Mouse (Mus musculus) heart, embryonic 12.5 days (tissue): ENCODE measurements around the gene Irf2bp2. TPM values are rescaled to one million over a fixed set of nuclear protein-coding genes. Genes with fewer than 3 reads are reported as not detected.

Experiments used
- ATAC-seq: fragments of 200-750 bp; cut with Nextera tagmentation; 2 replicates; pipeline ENCODE4 v1.8.0; 2017; ENCODE audit warnings: moderate TSS enrichment, moderate library complexity; ENCODE audit not compliant: insufficient number of reproducible peaks, low FRiP score
- H3K27ac ChIP-seq: fragments of 300-500 bp; sonication (generic); 2 replicates; pipeline ENCODE4 v1.5.1; 2016; ENCODE audit warnings: mild to moderate bottlenecking, moderate library complexity; ENCODE audit not compliant: poor library complexity, severe bottlenecking
- H3K27me3 ChIP-seq: fragments of 300-500 bp; sonication (generic); replicated peaks from 2 replicates; pipeline ENCODE4 v1.6.1; 2016; ENCODE audit warnings: mild to moderate bottlenecking, moderate library complexity
- H3K36me3 ChIP-seq: fragments of 300-500 bp; sonication (generic); 2 replicates; pipeline ENCODE4 v1.6.1; 2016; ENCODE audit warnings: mild to moderate bottlenecking, moderate library complexity
- H3K4me1 ChIP-seq: fragments of 300-500 bp; sonication (generic); replicated peaks from 2 replicates; pipeline ENCODE4 v1.6.1; 2016; ENCODE audit warnings: mild to moderate bottlenecking
- H3K4me2 ChIP-seq: fragments of 300-500 bp; sonication (generic); 2 replicates; pipeline ENCODE4 v1.6.1; 2016; ENCODE audit warnings: mild to moderate bottlenecking, moderate library complexity
- H3K4me3 ChIP-seq: fragments of 300-500 bp; sonication (generic); 2 replicates; pipeline ENCODE4 v1.5.1; 2016; ENCODE audit warnings: mild to moderate bottlenecking
- H3K9ac ChIP-seq: fragments of 300-500 bp; sonication (generic); 2 replicates; pipeline ENCODE4 v1.6.1; 2016; ENCODE audit warnings: mild to moderate bottlenecking, moderate library complexity
- H3K9me3 ChIP-seq: fragments of 300-500 bp; sonication (generic); replicated peaks from 2 replicates; pipeline ENCODE4 v1.6.1; 2016; ENCODE audit warnings: mild to moderate bottlenecking, moderate library complexity
- WGBS: fragments of 180-500 bp; shearing (Covaris S2); methylation state at CpG from one replicate; pipeline ENCODE4 v1.1.7; 2016; 5-methylcytosine and 5-hydroxymethylcytosine counted together
- polyA plus RNA-seq: library from polyadenylated mRNA; unstranded; fragments of >200 nt; fragmentation: Nextera tagmentation; extraction: Ambion mirVana; gene quantifications from 2 replicates; pipeline ENCODE4 v1.2.1, GENCODE M21; 2016

The Irf2bp2 gene
- polyA plus RNA-seq, 1 experiment from 2014 or later: 8.9 TPM

GRCm38 (mm10) chr8:126565954-126566445 lies 27.8 kb downstream of the Irf2bp2 start:
- 36% methylated on average over 6 of the region's 6 CpGs for WGBS
- Histone ChIP-seq H3K4me1 (peaks cover 45% of the 10 kb centered on the region), H3K36me3 (no peaks in the 10 kb centered on the region), H3K4me3 (no peak overlapping the region), H3K27ac (peak overlapping the region; percentile 99), H3K9ac (peak overlapping the region; percentile 58), H3K4me2 (peak overlapping the region; percentile 52), H3K9me3 (peaks cover 4% of the 10 kb centered on the region), H3K27me3 (no peaks in the 10 kb centered on the region)
- ATAC-seq: peak; percentile 15; the same call in 1 of the 2 replicates

- peaks cover 4% of the 10 kb centered on the region for H3K9me3 ChIP-seq
- no peak for ATAC-seq
- H3K4me3 ChIP-seq: no peak overlapping the region
- H3K9ac ChIP-seq: no peak overlapping the region
- H3K4me1 ChIP-seq: peaks cover 43% of the 10 kb centered on the region
- H3K27me3 ChIP-seq: no peaks in the 10 kb centered on the region
- H3K36me3 ChIP-seq: no peaks in the 10 kb centered on the region
- no peak overlapping the region for H3K4me2 ChIP-seq
- H3K27ac ChIP-seq: peak overlapping the region; percentile 99
- 77% methylated on average over 6 of the region's 6 CpGs for WGBS
Observed at GRCm38 (mm10) chr8:126565231-126565781, 28.5 kb downstream of the Irf2bp2 start.

GRCm38 (mm10) chr8:126564551-126565154 lies 29.1 kb downstream of the Irf2bp2 start:
- Histone ChIP-seq H3K27ac (peak overlapping the region; percentile 99), H3K9ac (no peak overlapping the region), H3K4me2 (no peak overlapping the region), H3K36me3 (no peaks in the 10 kb centered on the region), H3K4me3 (no peak overlapping the region), H3K4me1 (peaks cover 45% of the 10 kb centered on the region), H3K9me3 (peaks cover 4% of the 10 kb centered on the region), H3K27me3 (no peaks in the 10 kb centered on the region)
- 71% methylated on average over 9 of the region's 9 CpGs for WGBS
- ATAC-seq: no peak

- H3K27me3 ChIP-seq: no peaks in the 10 kb centered on the region
- no peak overlapping the region for H3K4me2 ChIP-seq
- H3K9ac ChIP-seq: no peak overlapping the region
- peaks cover 4% of the 10 kb centered on the region for H3K9me3 ChIP-seq
- whole genome bisulfite sequencing: 83% methylated on average over 4 of the region's 4 CpGs
- H3K4me1 ChIP-seq: peaks cover 36% of the 10 kb centered on the region
- no peak overlapping the region for H3K4me3 ChIP-seq
- no peak for ATAC-seq
- no peaks in the 10 kb centered on the region for H3K36me3 ChIP-seq
- no peak overlapping the region for H3K27ac ChIP-seq
Observed at GRCm38 (mm10) chr8:126561316-126561841, 32.4 kb downstream of the Irf2bp2 start.

- 83% methylated on average over 13 of the region's 13 CpGs for WGBS
Observed at GRCm38 (mm10) chr8:126558400-126558953, 35.3 kb downstream of the Irf2bp2 start.

GRCm38 (mm10) chr8:126557403-126557802 lies 36.4 kb downstream of the Irf2bp2 start:
- Histone ChIP-seq H3K9ac (no peak overlapping the region), H3K4me2 (no peak overlapping the region), H3K4me1 (peaks cover 15% of the 10 kb centered on the region), H3K27ac (no peak overlapping the region), H3K36me3 (no peaks in the 10 kb centered on the region), H3K9me3 (peaks cover 4% of the 10 kb centered on the region), H3K4me3 (no peak overlapping the region), H3K27me3 (no peaks in the 10 kb centered on the region)
- ATAC-seq: no peak
- WGBS: 49% methylated on average over 9 of the region's 9 CpGs

More at GRCm38 (mm10) chr8:126558400-126558953, 35.3 kb downstream of the Irf2bp2 start:
- Histone ChIP-seq H3K9ac (no peak overlapping the region), H3K27me3 (no peaks in the 10 kb centered on the region), H3K27ac (no peak overlapping the region), H3K4me1 (peaks cover 15% of the 10 kb centered on the region), H3K4me3 (no peak overlapping the region), H3K4me2 (no peak overlapping the region), H3K36me3 (no peaks in the 10 kb centered on the region), H3K9me3 (peaks cover 4% of the 10 kb centered on the region)
- ATAC-seq: no peak

GRCm38 (mm10) chr8:126556691-126557090 lies 37.1 kb downstream of the Irf2bp2 start:
- Histone ChIP-seq H3K4me1 (peaks cover 16% of the 10 kb centered on the region), H3K27ac (no peak overlapping the region), H3K4me2 (no peak overlapping the region), H3K4me3 (no peak overlapping the region), H3K36me3 (no peaks in the 10 kb centered on the region), H3K9me3 (peaks cover 4% of the 10 kb centered on the region), H3K27me3 (no peaks in the 10 kb centered on the region), H3K9ac (no peak overlapping the region)
- WGBS: 72% methylated on average over 5 of the region's 5 CpGs
- no peak for ATAC-seq

GRCm38 (mm10) chr8:126554741-126555140 lies 39.0 kb downstream of the Irf2bp2 start:
- Histone ChIP-seq H3K9me3 (no peaks in the 10 kb centered on the region), H3K9ac (no peak overlapping the region)
- no peak for ATAC-seq

GRCm38 (mm10) chr8:126551871-126552270 lies 41.9 kb downstream of the Irf2bp2 start:
- Histone ChIP-seq H3K27ac (no peak overlapping the region), H3K36me3 (no peaks in the 10 kb centered on the region), H3K4me3 (no peak overlapping the region), H3K4me2 (no peak overlapping the region), H3K9ac (no peak overlapping the region), H3K9me3 (no peaks in the 10 kb centered on the region), H3K27me3 (no peaks in the 10 kb centered on the region), H3K4me1 (peaks cover 35% of the 10 kb centered on the region)
- no peak for ATAC-seq
- WGBS: 82% methylated on average over 4 of the region's 4 CpGs

More at GRCm38 (mm10) chr8:126554741-126555140, 39.0 kb downstream of the Irf2bp2 start:
- H3K27ac ChIP-seq: no peak overlapping the region
- H3K27me3 ChIP-seq: no peaks in the 10 kb centered on the region
- H3K4me3 ChIP-seq: no peak overlapping the region
- 81% methylated on average over 4 of the region's 4 CpGs for WGBS
- H3K36me3 ChIP-seq: no peaks in the 10 kb centered on the region
- no peak overlapping the region for H3K4me2 ChIP-seq
- peaks cover 28% of the 10 kb centered on the region for H3K4me1 ChIP-seq

- no peak for ATAC-seq
- 41% methylated on average over 5 of the region's 5 CpGs for WGBS
Observed at GRCm38 (mm10) chr8:126550944-126551357, 42.8 kb downstream of the Irf2bp2 start.

GRCm38 (mm10) chr8:126547841-126548240 lies 45.9 kb downstream of the Irf2bp2 start:
- Histone ChIP-seq H3K4me1 (peaks cover 42% of the 10 kb centered on the region), H3K9me3 (no peaks in the 10 kb centered on the region), H3K9ac (no peak overlapping the region), H3K27me3 (no peaks in the 10 kb centered on the region), H3K27ac (peak overlapping the region; percentile 52), H3K4me2 (no peak overlapping the region), H3K4me3 (no peak overlapping the region), H3K36me3 (no peaks in the 10 kb centered on the region)
- 19% methylated on average over 3 of the region's 3 CpGs for WGBS
- ATAC-seq: no peak

More at GRCm38 (mm10) chr8:126550944-126551357, 42.8 kb downstream of the Irf2bp2 start:
- Histone ChIP-seq H3K4me2 (no peak overlapping the region), H3K27ac (peak overlapping the region; percentile 12), H3K9me3 (no peaks in the 10 kb centered on the region), H3K27me3 (no peaks in the 10 kb centered on the region), H3K36me3 (no peaks in the 10 kb centered on the region), H3K4me1 (peaks cover 35% of the 10 kb centered on the region), H3K9ac (no peak overlapping the region), H3K4me3 (no peak overlapping the region)
